Mouse (Mus musculus) C3H10T1/2 (cell line): Measurements from ENCODE around the gene Acsm2. TPM values are rescaled to one million over a fixed set of nuclear protein-coding genes. Genes with fewer than 3 reads are reported as not detected.

ENCODE experiments used
- polyA plus RNA-seq, 2 experiments: library from polyadenylated mRNA; unstranded; fragments of >200 nt; fragmentation: generic; extraction: Trizol; gene quantifications; one replicate each; pipeline ENCODE4 v1.2.1; 2012; ENCODE audit warnings: missing spikeins in 2 of 2

Acsm2 gene
- polyA plus RNA-seq, result not detected

GRCm38 (mm10) chr7:119554040-119554439, at the start of gene Acsm2:
Acsm2 (plus strand) TSS chr7:119554340.

GRCm38 (mm10) chr7:119519163-119519562, 35.0 kb upstream of the Acsm2 start, which contains the start of gene Acsm5:
Acsm5 (plus strand) TSS chr7:119519463.

DNA sequence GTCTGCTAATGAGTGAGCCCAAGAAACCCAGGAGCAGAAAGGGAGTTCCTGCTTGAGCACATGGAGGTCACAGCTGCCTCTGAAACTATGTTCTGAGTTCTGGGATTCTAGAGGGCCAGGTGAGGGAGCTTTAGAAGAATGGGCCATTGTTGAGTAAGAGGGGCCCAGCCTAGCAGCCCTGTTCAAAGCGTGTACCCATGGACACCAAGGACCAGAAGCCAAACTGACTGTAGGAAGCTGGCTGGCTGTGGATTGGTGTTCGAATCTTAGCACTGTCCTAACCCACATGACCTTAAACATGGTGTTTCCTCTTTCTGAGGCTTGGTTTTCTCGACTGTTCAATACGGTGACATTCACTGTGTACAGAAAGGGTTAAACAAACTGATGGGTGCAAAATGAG, 30.8 kb upstream of the Acsm2 start, which contains the start of gene Pdilt:
Pdilt (minus strand) TSS at position 101 of the 400 bp plus-strand sequence.

GRCm38 (mm10) chr7:119606664-119607076, 52.5 kb downstream of the Acsm2 start, which contains the start of gene Acsm1:
Acsm1 (plus strand) TSS chr7:119607026.

Other genes starting within 250 kb of the Acsm2 start
- not detected for gene Gp2, start 95.1 kb upstream of the Acsm2 start, polyA plus RNA-seq
- gene Umod, start 75.1 kb upstream of the Acsm2 start, polyA plus RNA-seq, result not detected
- gene Acsm5, start 34.9 kb upstream of the Acsm2 start, polyA plus RNA-seq, result not detected
- not detected for gene Pdilt, start 30.9 kb upstream of the Acsm2 start, polyA plus RNA-seq
- gene Acsm1, start 52.7 kb downstream of the Acsm2 start, polyA plus RNA-seq, result not detected
- not detected for gene Acsm4, start 135.7 kb downstream of the Acsm2 start, polyA plus RNA-seq
- 10 to 100 TPM in 1 of 2 experiments, 1 to 10 TPM in 1; 1.8 to 10.4 TPM for gene Thumpd1, start 166.5 kb downstream of the Acsm2 start, polyA plus RNA-seq
- under 1 TPM in 1 of 2 experiments, not detected in 1; 0.05 TPM for gene Acsm3, start 206.6 kb downstream of the Acsm2 start, polyA plus RNA-seq
- 1 to 10 TPM in 1 of 2 experiments, under 1 TPM in 1; 0.84 to 6.0 TPM for gene Rexo5, start 239.7 kb downstream of the Acsm2 start, polyA plus RNA-seq
- gene Eri2, start 239.7 kb downstream of the Acsm2 start, polyA plus RNA-seq, result 1 to 10 TPM in 1 of 2 experiments, under 1 TPM in 1; 0.28 to 1.8 TPM